Mouse (Mus musculus): Measurements from ENCODE around the gene Arhgef10l. TPM values are rescaled to one million over a fixed set of nuclear protein-coding genes. Genes with fewer than 3 reads are reported as not detected.

Arhgef10l gene
- total RNA-seq, 4 experiments from 2014 or later: 13.3 to 46.3 (median 28.5) TPM

DNA sequence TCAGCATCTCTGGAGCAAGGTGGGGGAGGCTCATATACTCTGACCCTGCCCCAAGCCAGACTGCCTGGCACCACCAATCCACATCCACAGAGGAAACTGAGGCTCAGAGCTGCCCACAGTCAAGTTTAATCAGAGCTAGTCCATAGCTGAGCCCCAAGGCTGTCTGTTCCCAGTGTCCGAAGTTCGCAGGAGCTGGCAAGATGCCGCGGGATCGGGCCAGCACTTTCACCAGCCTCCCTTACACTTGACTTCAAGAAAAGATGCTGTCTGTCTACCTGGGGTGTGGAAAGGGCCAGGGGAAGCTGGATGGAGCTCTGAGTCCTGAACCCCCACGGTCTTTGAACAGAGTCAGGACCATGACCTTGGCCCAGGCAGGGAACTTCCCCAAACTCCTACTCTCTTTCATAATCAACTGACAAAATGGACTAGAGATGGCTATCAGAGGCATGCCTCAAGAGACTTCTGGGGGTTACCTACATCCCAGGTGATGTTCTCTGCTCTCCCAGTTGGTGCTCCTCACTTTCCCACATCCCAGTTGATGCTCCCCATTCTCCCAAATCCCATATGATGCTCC lies 34.4 kb downstream of the Arhgef10l start:
- DNase-seq: peak; percentile 36

DNA sequence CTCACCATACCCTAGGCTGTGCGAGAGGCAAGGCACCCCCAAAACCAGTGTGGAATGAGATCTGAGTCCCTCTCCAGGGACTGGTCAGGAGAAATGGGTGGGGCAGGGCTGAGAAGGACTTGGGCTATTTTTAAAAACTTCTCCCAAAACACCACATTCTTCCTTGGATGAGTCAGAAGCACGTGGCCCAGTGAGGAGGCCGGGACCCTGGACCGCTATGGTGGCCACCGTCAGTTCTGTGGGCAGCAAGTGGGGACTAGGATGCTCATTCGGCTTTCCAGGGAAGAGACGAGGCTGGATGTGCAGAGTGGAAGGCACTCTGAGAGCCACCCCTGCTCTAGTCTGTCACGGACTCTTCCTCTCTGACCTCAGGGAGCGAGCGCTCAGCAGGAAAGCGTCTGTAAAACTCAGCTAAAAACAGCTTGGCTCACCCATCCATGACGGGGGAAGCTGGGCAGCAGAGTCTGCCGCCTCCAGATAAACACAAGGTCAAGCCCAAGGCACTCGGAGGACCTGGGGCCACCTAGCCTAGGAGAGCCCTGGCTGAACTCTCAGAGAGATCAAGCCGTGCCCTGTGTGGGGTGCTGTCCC lies 35.1 kb downstream of the Arhgef10l start:
- peak; percentile 62 for DNase-seq

- no peak for DNase-seq
Measured at GRCm38 (mm10) chr4:140630136-140630535, 35.7 kb downstream of the Arhgef10l start.

- DNase-seq: no peak
Measured at GRCm38 (mm10) chr4:140628971-140629370, 36.8 kb downstream of the Arhgef10l start.

DNA sequence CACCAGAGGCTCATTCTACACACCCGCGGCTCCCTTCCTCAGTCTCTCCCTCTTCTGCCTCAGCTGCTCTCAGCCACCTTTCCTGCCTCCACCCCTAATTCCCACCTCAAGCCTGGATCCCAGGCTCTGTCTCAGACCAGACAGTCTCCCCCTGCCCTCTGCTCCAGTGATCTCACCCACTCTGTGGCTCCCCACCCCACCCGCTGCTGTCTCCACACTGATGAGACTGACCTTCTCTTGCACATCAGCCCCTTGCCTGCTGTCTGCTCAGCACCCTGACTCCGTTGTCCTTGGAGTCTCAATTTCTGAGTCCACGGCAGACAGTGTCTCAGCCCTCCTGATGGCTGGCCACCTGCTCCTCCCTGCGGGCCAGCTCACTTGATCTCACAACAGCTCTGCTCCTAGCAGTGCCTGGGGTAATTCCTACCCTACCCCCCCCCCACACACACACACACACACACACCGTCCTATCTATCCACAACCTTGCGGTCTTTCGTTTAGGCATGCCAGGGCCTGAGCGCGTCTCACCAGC lies 37.3 kb downstream of the Arhgef10l start:
- DNase-seq: no peak

DNA sequence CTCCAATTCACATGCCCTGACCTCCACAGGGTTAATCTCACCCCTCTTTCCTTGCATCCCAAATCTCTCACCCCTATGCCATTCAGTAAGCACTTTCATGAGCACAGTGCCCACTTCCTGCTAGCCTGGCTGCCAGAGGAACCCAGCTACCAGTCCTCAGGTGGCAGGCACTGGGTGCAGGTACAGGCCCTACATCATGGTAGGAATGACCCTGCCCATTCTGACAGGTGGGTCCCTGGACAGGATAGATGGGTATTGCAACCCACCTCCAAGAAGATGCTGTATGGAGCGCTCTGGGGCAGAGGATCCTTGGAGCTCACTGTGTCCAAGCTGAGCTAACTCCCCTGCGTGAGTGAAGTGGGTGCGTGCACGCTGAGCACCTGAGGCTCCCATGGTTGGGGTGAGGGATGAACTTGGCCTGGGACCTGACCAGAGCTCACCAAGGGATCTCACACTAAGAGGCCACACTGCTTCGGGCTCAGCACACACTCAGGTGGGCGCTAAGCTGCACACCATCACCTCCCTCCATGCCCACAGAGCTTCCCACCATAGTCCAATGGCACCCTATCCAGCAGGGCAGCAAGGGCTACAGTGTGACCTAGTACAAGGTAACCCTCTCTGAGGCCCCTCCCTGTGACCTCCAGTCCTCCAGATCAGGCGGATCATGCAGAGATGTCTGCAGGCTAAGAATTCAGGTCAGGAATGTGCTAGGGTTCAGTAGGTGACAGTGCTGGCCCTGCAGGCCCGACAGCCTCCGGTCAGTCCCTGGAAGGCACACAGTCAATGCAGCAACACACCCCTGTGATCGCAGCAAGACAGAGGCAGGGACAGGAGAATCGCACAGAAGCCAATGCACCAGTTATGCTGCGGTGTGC lies 39.9 kb downstream of the Arhgef10l start:
- no peak for DNase-seq

- no peak for DNase-seq
Measured at GRCm38 (mm10) chr4:140624468-140625176, 41.2 kb downstream of the Arhgef10l start.

DNA sequence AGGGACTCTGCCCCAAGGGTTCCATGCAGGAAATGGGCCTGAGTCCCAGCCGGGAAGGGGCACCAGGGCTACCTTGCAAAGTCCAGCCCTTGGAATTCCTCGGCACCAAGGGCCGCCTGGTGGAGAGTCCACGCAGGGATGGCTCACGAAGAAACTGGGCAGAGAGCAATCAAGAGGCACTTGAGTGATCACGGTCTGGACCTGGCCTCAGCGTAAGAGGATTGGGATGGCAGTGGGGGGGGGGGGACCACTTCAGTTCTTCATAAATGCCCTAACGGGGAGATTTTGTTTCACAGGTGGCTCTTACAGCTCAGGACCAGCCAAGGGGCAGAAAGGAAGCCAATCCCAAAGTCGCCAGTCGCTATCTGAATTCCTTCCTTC lies 41.7 kb downstream of the Arhgef10l start:
- DNase-seq: no peak

DNA sequence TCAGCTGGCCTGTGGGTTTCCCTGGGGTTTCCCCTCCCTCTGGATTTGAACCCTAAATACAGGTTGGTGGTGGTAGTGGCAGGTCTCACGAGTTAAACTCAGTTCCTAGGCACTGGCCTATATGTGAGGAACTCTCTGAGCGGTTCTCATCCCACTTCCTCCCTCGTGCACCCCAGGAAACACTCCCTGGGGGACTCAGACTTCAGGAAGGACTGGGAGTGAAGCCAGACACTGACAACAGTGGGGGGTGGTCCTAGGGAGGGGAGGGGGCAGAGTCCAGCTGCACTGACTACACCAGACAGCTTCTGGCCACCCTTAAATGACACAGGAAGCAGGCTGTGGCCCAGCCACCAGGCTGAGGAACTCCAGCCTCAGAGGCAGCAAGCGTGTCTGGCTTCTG lies 43.0 kb downstream of the Arhgef10l start:
- DNase-seq: no peak

DNA sequence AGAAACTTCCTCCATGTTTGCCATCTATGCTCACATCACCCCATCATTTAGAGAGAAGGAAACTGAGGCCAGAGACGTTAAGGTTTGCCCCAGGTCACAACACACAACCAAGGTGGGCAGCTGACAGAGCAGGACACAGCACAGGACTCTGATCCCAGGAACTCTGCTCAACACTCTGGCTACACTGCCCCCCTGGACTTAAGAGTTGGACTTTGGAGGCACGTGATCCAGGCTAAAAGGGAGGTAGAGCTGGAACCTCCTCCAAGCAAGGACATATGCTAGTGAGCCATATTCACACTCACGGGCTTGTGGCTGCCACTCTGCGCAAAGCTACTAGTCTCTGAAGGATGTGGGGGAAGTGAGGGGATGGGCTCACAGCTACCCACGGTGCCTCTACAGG lies 45.3 kb downstream of the Arhgef10l start:
- no peak for DNase-seq

GRCm38 (mm10) chr4:140617391-140618385 lies 48.1 kb downstream of the Arhgef10l start:
- no peak for DNase-seq

- DNase-seq: no peak
Measured at GRCm38 (mm10) chr4:140616894-140617293, 48.9 kb downstream of the Arhgef10l start.

GRCm38 (mm10) chr4:140616196-140616595 lies 49.6 kb downstream of the Arhgef10l start:
- DNase-seq: no peak

GRCm38 (mm10) chr4:140615771-140616170 lies 50.0 kb downstream of the Arhgef10l start:
- DNase-seq: no peak

GRCm38 (mm10) chr4:140614553-140614952 lies 51.3 kb downstream of the Arhgef10l start:
- DNase-seq: no peak

GRCm38 (mm10) chr4:140614145-140614544 lies 51.7 kb downstream of the Arhgef10l start:
- DNase-seq: no peak

- no peak for DNase-seq
Measured at GRCm38 (mm10) chr4:140610841-140611609, 54.8 kb downstream of the Arhgef10l start.

DNA sequence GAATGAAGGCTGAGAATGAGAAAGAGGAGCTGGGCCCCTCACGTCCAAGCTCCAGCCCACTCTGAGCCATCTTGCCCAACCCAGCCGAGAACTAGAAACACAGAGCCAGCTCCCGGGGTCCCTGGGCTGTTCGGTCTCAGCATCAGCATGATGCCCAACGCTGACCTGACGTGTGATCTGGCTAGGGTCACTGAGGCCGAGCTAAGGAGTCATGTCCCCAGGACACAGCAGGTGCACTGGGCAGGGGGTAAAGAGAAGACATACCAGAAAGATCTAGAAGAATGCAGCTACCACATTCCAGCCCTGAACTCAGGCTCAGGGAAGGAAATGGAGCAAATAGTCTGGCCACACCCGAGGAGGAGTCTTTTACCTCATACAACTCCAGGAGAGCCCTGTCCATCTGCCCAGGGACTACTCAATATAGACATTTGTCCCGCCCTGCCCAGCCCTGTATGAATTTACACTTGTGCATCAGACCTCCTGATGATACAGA lies 57.5 kb downstream of the Arhgef10l start:
- DNase-seq: no peak

DNA sequence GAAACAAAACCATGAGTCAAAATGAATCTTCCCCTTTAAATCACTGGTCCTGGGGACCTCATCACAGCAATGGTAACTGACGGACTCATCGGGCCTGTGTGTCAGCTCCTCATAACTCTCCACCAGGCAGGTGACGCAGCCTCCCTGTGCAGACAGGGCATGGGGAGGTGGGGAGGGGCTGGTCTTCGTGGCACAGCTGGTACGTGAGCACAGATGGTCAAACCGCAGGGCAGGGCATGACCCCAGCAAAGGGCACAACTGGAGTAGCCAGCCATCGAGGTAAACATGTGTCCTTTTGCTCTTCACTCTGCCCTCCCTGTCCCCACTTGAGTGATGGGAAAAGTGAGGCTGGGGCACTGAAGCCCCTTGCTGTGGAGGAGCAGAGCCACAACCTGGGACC lies 59.0 kb downstream of the Arhgef10l start:
- DNase-seq: no peak

- DNase-seq: no peak
Measured at GRCm38 (mm10) chr4:140606197-140606596, 59.6 kb downstream of the Arhgef10l start.
